Mouse (Mus musculus) hindbrain, embryonic 11.5 days (tissue): ENCODE results near the gene Hoxb8. TPM values are rescaled to one million over a fixed set of nuclear protein-coding genes. Genes with fewer than 3 reads are reported as not detected.

Source experiments
- ATAC-seq: fragments of 200-750 bp; cut with Nextera tagmentation; 2 replicates; pipeline ENCODE4 v1.8.0; 2017; ENCODE audit warnings: mild to moderate bottlenecking, moderate TSS enrichment, moderate library complexity; ENCODE audit not compliant: low FRiP score
- DNase-seq: peaks from one replicate; pipeline ENCODE4 v3.0.0-alpha.2; 2015; ENCODE audit warnings: low spot score
- H3K27ac ChIP-seq: fragments of 300-500 bp; sonication (generic); 2 replicates; pipeline ENCODE4 v1.5.1; 2014; ENCODE audit warnings: mild to moderate bottlenecking, low read depth, low read length
- H3K27me3 ChIP-seq: fragments of 300-500 bp; sonication (generic); 2 replicates; pipeline ENCODE4 v1.6.1; 2014; ENCODE audit warnings: mild to moderate bottlenecking, low read length, moderate library complexity, mixed read lengths; ENCODE audit not compliant: control insufficient read depth, insufficient read depth
- H3K36me3 ChIP-seq: fragments of 300-500 bp; sonication (generic); 2 replicates; pipeline ENCODE4 v1.6.1; 2014; ENCODE audit warnings: mild to moderate bottlenecking, low read length, moderate library complexity, mixed read lengths; ENCODE audit not compliant: control insufficient read depth, insufficient read depth
- H3K4me1 ChIP-seq: fragments of 300-500 bp; sonication (generic); replicated peaks from 2 replicates; pipeline ENCODE4 v1.6.1; 2014; ENCODE audit warnings: low read length, mixed read lengths; ENCODE audit not compliant: control insufficient read depth, insufficient read depth
- H3K4me2 ChIP-seq: fragments of 300-500 bp; sonication (generic); replicated peaks from 2 replicates; pipeline ENCODE4 v1.6.1; 2014; ENCODE audit warnings: mild to moderate bottlenecking, low read depth, low read length
- H3K4me3 ChIP-seq: fragments of 300-500 bp; sonication (generic); 2 replicates; pipeline ENCODE4 v1.5.1; 2014; ENCODE audit warnings: low read depth, low read length
- H3K9ac ChIP-seq: fragments of 300-500 bp; sonication (generic); 2 replicates; pipeline ENCODE4 v1.6.1; 2014; ENCODE audit warnings: low read depth, low read length
- H3K9me3 ChIP-seq: fragments of 300-500 bp; sonication (generic); 2 replicates; pipeline ENCODE4 v1.6.1; 2016; ENCODE audit warnings: low read length; ENCODE audit not compliant: control insufficient read depth
- WGBS: fragments of 180-500 bp; shearing (Covaris S2); extraction: QIAGEN DNeasy Blood & Tissue Kit; methylation state at CpG from one replicate; pipeline ENCODE4 v1.1.7; 2014; 5-methylcytosine and 5-hydroxymethylcytosine counted together
- polyA plus RNA-seq: library from polyadenylated mRNA; unstranded; fragments of >200 nt; fragmentation: Nextera tagmentation; extraction: Ambion mirVana; gene quantifications from 2 replicates; pipeline ENCODE4 v1.2.1, GENCODE M21; 2014

The Hoxb8 gene
- polyA plus RNA-seq, 1 experiment from 2014 or later = 3.1 TPM

- DNase-seq (peak; percentile 67), ATAC-seq (no peak)
- peaks cover 98% of the 10 kb centered on the region for H3K27me3 ChIP-seq
- under 1% methylated on average over 53 of the region's 58 CpGs for WGBS
- H3K9me3 ChIP-seq = no peaks in the 10 kb centered on the region
- peak overlapping the region; percentile 21; the same call in 1 of the 2 replicates for H3K4me2 ChIP-seq
- H3K36me3 ChIP-seq = no peaks in the 10 kb centered on the region
- no peak overlapping the region for H3K9ac ChIP-seq
- H3K4me1 ChIP-seq = peaks cover 6% of the 10 kb centered on the region
- peak overlapping the region; percentile 19 for H3K4me3 ChIP-seq
- no peak overlapping the region for H3K27ac ChIP-seq
Measured at GRCm38 (mm10) chr11:96272024-96272921, 9.4 kb upstream of the Hoxb8 start.

DNA sequence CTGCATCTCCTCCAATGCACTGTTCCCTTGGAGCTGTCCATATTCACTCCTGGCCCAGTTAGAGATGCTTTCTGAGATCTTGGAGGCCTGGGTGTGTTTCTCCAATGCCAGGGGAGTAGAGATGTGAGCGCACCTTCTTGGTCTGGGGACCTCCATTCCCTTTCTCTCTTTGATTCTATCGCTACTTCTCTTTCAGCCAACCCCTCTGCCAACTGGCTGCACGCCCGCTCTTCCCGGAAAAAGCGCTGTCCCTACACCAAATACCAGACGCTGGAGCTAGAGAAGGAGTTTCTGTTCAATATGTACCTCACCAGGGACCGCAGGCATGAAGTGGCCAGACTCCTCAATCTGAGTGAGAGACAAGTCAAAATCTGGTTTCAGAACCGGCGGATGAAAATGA lies 7.3 kb upstream of the Hoxb8 start:
- ATAC-seq = no peak
- no peak overlapping the region for H3K4me2 ChIP-seq
- H3K4me3 ChIP-seq = no peak overlapping the region
- H3K9me3 ChIP-seq = no peaks in the 10 kb centered on the region
- peaks cover 6% of the 10 kb centered on the region for H3K4me1 ChIP-seq
- no peak overlapping the region for H3K27ac ChIP-seq
- no peak for DNase-seq
- 5% methylated on average over 10 of the region's 10 CpGs for WGBS
- no peaks in the 10 kb centered on the region for H3K36me3 ChIP-seq
- H3K9ac ChIP-seq = no peak overlapping the region
- H3K27me3 ChIP-seq = peaks cover 100% of the 10 kb centered on the region

DNA sequence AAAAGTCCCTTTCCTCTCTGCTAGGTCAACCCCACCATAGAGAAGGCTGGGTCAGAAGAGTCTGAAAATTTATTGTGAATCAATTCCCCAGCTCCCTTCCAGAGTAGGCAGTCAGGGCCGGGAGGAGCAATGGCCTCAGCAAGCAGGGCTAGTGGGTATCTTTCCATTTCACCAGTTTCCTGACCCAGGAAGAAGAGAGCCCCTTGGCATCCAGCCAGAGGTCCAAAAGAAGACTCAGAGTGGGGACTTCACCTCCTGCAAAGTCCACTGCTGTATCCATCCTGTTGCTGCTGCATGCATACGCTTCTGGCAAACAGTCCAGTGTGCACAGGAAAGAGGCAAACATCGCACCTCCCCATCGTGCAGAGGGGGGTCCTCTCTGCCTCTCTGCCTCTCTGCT lies 5.8 kb upstream of the Hoxb8 start:
- Histone ChIP-seq H3K4me3 (no peak overlapping the region), H3K27ac (no peak overlapping the region), H3K36me3 (no peaks in the 10 kb centered on the region), H3K9me3 (no peaks in the 10 kb centered on the region), H3K9ac (no peak overlapping the region), H3K4me2 (no peak overlapping the region), H3K4me1 (peaks cover 5% of the 10 kb centered on the region), H3K27me3 (peaks cover 99% of the 10 kb centered on the region)
- DNase-seq (no peak), ATAC-seq (no peak)
- 4% methylated on average over 4 of the region's 4 CpGs for WGBS

DNA sequence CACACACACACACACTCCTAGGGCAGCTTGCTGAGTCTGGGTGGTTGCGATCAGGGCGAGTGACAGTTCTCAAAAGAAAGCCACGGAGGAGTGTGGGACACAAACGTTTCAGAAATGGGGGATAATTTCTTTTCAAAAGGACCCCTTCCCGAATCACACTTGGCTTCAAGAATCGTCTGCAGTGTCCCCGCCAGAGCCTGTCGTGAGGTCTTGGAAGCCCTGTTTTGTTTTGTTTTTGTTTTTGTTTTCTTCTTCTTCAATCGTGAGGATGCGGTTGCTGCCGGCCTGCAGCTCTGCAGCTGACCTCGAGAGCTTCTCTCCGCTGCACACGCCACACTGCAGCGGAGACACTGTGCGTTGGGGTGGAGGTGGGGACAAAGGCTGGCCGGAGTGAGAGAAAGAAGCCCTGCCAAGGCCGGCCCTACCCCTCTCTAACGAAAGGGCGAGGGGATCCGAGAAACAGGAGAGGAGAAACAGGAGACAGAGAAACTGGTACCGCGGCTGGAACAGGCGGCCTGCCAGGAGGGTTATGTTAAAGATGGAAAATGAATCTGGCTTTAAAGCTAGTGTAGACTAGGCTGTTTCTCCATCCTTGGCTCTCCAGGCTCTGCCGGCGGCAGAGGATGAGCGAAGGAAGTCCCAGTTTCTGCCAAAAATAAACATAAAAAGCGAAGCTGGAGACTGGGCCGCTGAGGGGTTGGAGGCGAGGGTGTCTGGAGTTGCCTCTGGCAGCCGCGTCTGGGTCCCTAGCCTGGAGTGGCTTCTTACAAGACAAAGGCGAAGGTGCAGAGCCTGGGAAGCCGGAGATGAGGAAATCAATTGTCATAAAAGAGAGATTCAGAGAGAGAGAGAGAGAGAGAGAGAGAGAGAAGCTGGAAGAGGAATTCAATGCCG lies 4.3 kb upstream of the Hoxb8 start:
- no peaks in the 10 kb centered on the region for H3K4me1 ChIP-seq
- DNase-seq = no peak
- no peak overlapping the region for H3K4me2 ChIP-seq
- 0 out of 2 replicates have a peak overlapping the region, but pooled peaks have one; percentile 20 for H3K9ac ChIP-seq
- no peaks in the 10 kb centered on the region for H3K9me3 ChIP-seq
- H3K4me3 ChIP-seq = no peak overlapping the region
- peaks cover 94% of the 10 kb centered on the region for H3K27me3 ChIP-seq
- WGBS = 2% methylated on average over 35 of the region's 35 CpGs
- H3K27ac ChIP-seq = no peak overlapping the region
- ATAC-seq = no peak
- no peaks in the 10 kb centered on the region for H3K36me3 ChIP-seq

GRCm38 (mm10) chr11:96278324-96278723 lies 3.4 kb upstream of the Hoxb8 start:
- no peak for DNase-seq
- Histone ChIP-seq H3K9me3 (no peaks in the 10 kb centered on the region), H3K36me3 (no peaks in the 10 kb centered on the region), H3K27me3 (peaks cover 90% of the 10 kb centered on the region), H3K4me2 (no peak overlapping the region), H3K4me3 (no peak overlapping the region), H3K27ac (no peak overlapping the region), H3K4me1 (no peaks in the 10 kb centered on the region), H3K9ac (no peak overlapping the region)
- 14% methylated on average over 14 of the region's 14 CpGs for WGBS
- no peak for ATAC-seq

GRCm38 (mm10) chr11:96278773-96279172 lies 2.9 kb upstream of the Hoxb8 start:
- WGBS = under 1% methylated on average over 9 of the region's 9 CpGs

DNA sequence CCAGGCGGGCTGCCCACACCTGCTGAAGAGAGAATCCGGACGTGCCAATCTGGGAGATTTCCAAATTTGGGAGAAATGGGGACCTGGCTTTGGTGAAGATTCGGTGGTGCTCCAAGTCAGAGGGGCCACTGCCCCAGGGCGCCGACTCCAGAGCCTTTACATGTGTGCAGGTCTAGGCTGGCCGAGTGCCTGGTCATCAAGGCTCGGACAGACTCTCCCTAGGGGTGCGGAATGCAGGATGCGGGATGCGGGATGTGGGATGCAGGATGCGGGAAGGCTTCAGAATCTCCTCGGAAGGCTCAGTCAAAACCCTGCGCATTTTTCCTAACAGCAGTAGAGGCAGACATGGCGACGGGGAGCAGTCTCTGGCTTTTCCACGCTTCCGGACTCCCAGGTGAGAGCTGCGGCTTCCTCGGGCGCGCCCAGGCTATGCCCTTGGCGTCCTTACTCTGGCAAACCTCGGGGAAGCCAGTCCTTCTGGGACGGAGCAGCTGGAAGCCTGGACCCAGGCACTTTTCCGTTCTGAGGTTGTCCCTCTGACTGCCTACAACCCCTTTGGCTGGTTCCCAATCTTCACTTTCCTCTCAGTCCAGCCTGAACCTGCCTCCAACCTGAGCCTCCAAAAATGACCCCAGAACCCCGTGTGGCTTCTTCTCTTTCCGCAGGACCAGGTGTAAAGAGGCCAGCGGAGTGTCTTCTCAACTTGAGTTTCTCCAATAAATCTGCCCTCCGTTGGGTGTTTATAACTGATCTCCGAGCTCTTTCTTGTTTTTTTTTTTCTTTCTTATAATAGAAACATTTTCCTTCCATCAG lies 2.1 kb upstream of the Hoxb8 start:
- no peak overlapping the region; the same call in 1 of the 2 replicates for H3K4me2 ChIP-seq
- H3K4me3 ChIP-seq = no peak overlapping the region
- H3K9ac ChIP-seq = 0 out of 2 replicates have a peak overlapping the region, but pooled peaks have one; percentile 7
- no peak for DNase-seq
- no peak overlapping the region for H3K27ac ChIP-seq
- no peaks in the 10 kb centered on the region for H3K36me3 ChIP-seq
- ATAC-seq = no peak
- 2% methylated on average over 31 of the region's 31 CpGs for WGBS
- no peaks in the 10 kb centered on the region for H3K9me3 ChIP-seq
- peaks cover 90% of the 10 kb centered on the region for H3K27me3 ChIP-seq
- H3K4me1 ChIP-seq = no peaks in the 10 kb centered on the region

More at GRCm38 (mm10) chr11:96278773-96279172, 2.9 kb upstream of the Hoxb8 start:
- H3K4me2 ChIP-seq = no peak overlapping the region
- H3K36me3 ChIP-seq = no peaks in the 10 kb centered on the region
- H3K9me3 ChIP-seq = no peaks in the 10 kb centered on the region
- no peak overlapping the region for H3K4me3 ChIP-seq
- H3K9ac ChIP-seq = no peak overlapping the region
- DNase-seq (peak; percentile 91), ATAC-seq (no peak)
- H3K27me3 ChIP-seq = peaks cover 90% of the 10 kb centered on the region
- no peak overlapping the region for H3K27ac ChIP-seq
- H3K4me1 ChIP-seq = no peaks in the 10 kb centered on the region
